Mouse (Mus musculus) liver, postnatal 0 days (tissue): ENCODE measurements around the gene Morn4.

ENCODE experiments used
- CTCF ChIP-seq: sonication (generic); IDR thresholded peaks from 2 replicates; pipeline ENCODE4 v1.5.1; 2016; ENCODE audit warnings: antibody characterized with exemption, low read depth
- EP300 ChIP-seq: IDR thresholded peaks from 2 replicates; pipeline ENCODE4 v1.6.1; 2016; ENCODE audit warnings: antibody characterized with exemption, low read depth, mild to moderate bottlenecking

DNA sequence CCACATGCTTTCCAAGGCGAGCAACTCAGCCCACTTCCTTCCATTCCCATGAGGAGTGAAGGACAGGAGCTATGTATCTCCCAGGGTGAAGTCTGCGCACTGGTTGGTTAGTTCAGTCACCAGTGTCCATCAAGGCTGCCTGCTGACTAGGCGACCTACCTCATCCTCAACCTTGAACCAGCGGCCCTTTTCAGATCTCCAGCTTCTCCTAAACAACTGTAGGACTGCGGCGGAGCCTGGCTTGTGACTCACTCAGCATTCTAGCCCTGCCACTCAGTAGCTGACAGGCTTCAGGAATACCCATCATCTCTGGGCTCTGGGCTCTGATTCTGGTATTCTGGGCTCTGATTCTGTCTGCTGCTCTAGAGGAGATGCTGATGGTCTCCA, 40.1 kb upstream of the Morn4 start:
- TF ChIP-seq CTCF (no peak), EP300 (no peak)
